ENCODE assay signal across 22 mouse cellular contexts in the genomic region with DNA sequence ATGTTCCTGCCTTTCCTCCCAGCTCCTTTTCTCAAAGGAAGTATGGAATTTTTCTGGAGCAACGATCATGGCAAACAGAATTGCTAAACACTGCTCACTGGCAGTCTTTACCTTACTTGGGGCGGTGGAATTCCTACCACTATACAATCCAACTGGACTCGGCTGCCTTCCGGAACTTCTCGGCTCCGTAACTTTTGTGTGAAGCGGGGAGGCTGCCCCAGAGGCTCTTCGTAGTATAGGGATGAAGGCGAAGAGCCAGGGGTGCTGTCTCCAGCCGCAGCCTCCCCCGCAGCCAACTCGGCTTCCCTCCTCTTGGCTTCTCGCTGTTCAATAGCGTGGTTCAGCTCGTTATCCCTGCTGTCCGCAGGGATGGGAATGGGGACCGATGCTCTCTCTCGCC. TPM values are rescaled to one million over a fixed set of nuclear protein-coding genes. Genes with fewer than 3 reads are reported as not detected.
"Had no signal": no experiment of that assay in that cellular context is flagged by ENCODE, and none has a peak within 500 bp of the region (broad histone marks: within the 10 kb centered on the region; RNA-seq: fewer than 3 reads in every experiment).

No protein-coding gene starts in this region.

- DNase-seq: kidney, postnatal 10 days; kidney, postnatal 36 days; layer of hippocampus, postnatal 36 days; liver, postnatal 0 days; lung, embryonic 14.5 days; right cerebral cortex, postnatal 25 days; thymus, adult 18-20 months; thymus, postnatal 36 days had no signal

- H3K36me3 ChIP-seq: kidney, embryonic 15.5 days; limb, embryonic 12.5 days; limb, embryonic 15.5 days; midbrain, embryonic 12.5 days; midbrain, embryonic 15.5 days; neural tube, embryonic 12.5 days; neural tube, embryonic 15.5 days had no signal

- H3K4me2 ChIP-seq: kidney, embryonic 15.5 days; limb, embryonic 12.5 days; limb, embryonic 15.5 days; liver, embryonic 11.5 days; lung, embryonic 14.5 days; midbrain, embryonic 12.5 days; midbrain, embryonic 15.5 days; neural tube, embryonic 12.5 days; neural tube, embryonic 15.5 days had no signal

- H3K9me3 ChIP-seq: kidney, embryonic 15.5 days; limb, embryonic 12.5 days; limb, embryonic 15.5 days; midbrain, embryonic 12.5 days; midbrain, embryonic 15.5 days; neural tube, embryonic 12.5 days; neural tube, embryonic 15.5 days had no signal

- H3K4me3 ChIP-seq: kidney, embryonic 15.5 days; left cerebral cortex, adult 2 months; limb, embryonic 12.5 days; limb, embryonic 15.5 days; midbrain, embryonic 12.5 days; midbrain, embryonic 15.5 days; neural tube, embryonic 12.5 days; neural tube, embryonic 15.5 days had no signal

- H3K4me1 ChIP-seq: kidney, embryonic 15.5 days; limb, embryonic 12.5 days; limb, embryonic 15.5 days; midbrain, embryonic 12.5 days; midbrain, embryonic 15.5 days; neural tube, embryonic 12.5 days; neural tube, embryonic 15.5 days had no signal

- ATAC-seq: liver, postnatal 0 days; lung, postnatal 0 days; midbrain, embryonic 15.5 days had no signal

- H3K9ac ChIP-seq: kidney, embryonic 15.5 days; limb, embryonic 12.5 days; limb, embryonic 15.5 days; liver, embryonic 14.5 days; liver, postnatal 0 days; lung, embryonic 14.5 days; midbrain, embryonic 12.5 days; midbrain, embryonic 15.5 days; neural tube, embryonic 12.5 days; neural tube, embryonic 15.5 days had no signal

- H3K27ac ChIP-seq: kidney, embryonic 15.5 days; left cerebral cortex, adult 2 months; limb, embryonic 12.5 days; limb, embryonic 15.5 days; liver, embryonic 14.5 days; macrophage; midbrain, embryonic 12.5 days; midbrain, embryonic 15.5 days; neural tube, embryonic 12.5 days; neural tube, embryonic 15.5 days had no signal

- H3K27me3 ChIP-seq: kidney, embryonic 15.5 days; limb, embryonic 12.5 days; limb, embryonic 15.5 days; midbrain, embryonic 12.5 days; midbrain, embryonic 15.5 days; neural tube, embryonic 12.5 days; neural tube, embryonic 15.5 days had no signal

RNA-seq across cellular contexts. Expression of gene Mypn, which starts 11.5 kb away (rescaled TPM):
- total RNA-seq: megakaryocyte, adult 5-6 weeks had no signal
- polyA plus RNA-seq: macrophage; spleen, adult 2 months had no signal
